Mouse (Mus musculus): ENCODE data around the gene Slfn14. TPM values are rescaled to one million over a fixed set of nuclear protein-coding genes. Genes with fewer than 3 reads are reported as not detected.

The Slfn14 gene
- polyA plus RNA-seq, 1 experiment from 2014 or later: 0.47 TPM

DNA sequence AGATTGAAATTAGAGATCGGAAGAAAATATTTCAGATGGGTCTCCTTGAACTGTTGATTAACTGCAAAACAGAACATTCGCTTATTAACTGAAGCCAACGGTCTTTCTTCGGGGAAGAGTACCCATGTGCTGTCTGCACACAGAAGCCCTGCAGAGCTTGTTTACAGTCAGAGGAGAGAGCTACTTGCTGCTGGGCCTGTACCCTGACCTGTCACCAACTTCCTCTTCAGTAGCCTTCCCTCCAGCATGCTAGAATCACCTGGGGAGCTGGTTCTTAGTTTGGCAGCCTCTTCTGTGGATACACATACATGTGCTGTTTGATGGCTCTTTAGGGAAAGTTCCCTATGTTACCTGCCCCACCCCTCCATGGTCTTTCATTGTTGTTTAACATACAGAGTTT is 899 bp downstream of the Slfn14 start:
- no peak for TF ChIP-seq CTCF (IDR thresholded peaks at IDR 0.05; ENCODE audit: low read depth)
- no peaks in the 10 kb centered on the region for H3K27me3 ChIP-seq (ENCODE audit: insufficient read depth, low read length)
- H3K9ac ChIP-seq: no peak overlapping the region
- H3K4me2 ChIP-seq: no peak overlapping the region
- no peak for DNase-seq
- 91% methylated on average over 4 of the region's 4 CpGs for WGBS
- 0 out of 2 replicates have a peak overlapping the region, but pooled peaks have one; percentile 2 for H3K4me3 ChIP-seq (ENCODE audit: low read depth, low read length)
- H3K36me3 ChIP-seq (ENCODE audit: insufficient read depth): no peaks in the 10 kb centered on the region
- no peak for ATAC-seq (ENCODE audit: insufficient read depth)
- H3K9me3 ChIP-seq (ENCODE audit: low read depth, low read length): no peaks in the 10 kb centered on the region
- H3K27ac ChIP-seq (ENCODE audit: low read depth): no peak overlapping the region
- H3K4me1 ChIP-seq (ENCODE audit: insufficient read depth): no peaks in the 10 kb centered on the region

DNA sequence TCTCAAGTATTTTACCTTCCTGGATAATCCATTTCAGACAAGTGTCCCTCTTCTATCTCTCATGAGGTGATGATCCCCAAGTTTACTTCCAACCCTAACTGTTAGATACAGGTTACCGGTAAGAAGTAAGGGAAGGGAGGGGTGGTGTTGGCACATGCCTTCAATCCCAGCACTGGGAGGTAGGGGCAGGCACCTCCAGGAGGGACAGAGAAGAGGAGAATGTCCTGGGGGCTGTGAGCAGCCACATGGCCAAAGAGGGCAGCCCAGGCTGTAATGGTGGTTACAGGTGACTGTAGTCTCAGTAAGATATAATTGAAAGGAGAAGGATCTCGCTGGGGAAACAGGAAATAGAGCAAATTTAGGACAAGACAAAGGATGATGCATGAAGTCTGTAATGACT is 4.4 kb downstream of the Slfn14 start:
- TF ChIP-seq CTCF (IDR thresholded peaks at IDR 0.05; ENCODE audit: low read depth): no peak
- no peak overlapping the region for H3K4me3 ChIP-seq (ENCODE audit: low read depth, low read length)
- WGBS: 46% methylated on average over 2 of the region's 2 CpGs
- no peaks in the 10 kb centered on the region for H3K4me1 ChIP-seq (ENCODE audit: insufficient read depth)
- H3K9me3 ChIP-seq (ENCODE audit: low read depth, low read length): no peaks in the 10 kb centered on the region
- H3K36me3 ChIP-seq (ENCODE audit: insufficient read depth): no peaks in the 10 kb centered on the region
- no peak overlapping the region for H3K27ac ChIP-seq (ENCODE audit: low read depth)
- no peaks in the 10 kb centered on the region for H3K27me3 ChIP-seq (ENCODE audit: insufficient read depth, low read length)
- H3K4me2 ChIP-seq: no peak overlapping the region
- DNase-seq (no peak), ATAC-seq (ENCODE audit: insufficient read depth) (no peak)
- no peak overlapping the region for H3K9ac ChIP-seq

DNA sequence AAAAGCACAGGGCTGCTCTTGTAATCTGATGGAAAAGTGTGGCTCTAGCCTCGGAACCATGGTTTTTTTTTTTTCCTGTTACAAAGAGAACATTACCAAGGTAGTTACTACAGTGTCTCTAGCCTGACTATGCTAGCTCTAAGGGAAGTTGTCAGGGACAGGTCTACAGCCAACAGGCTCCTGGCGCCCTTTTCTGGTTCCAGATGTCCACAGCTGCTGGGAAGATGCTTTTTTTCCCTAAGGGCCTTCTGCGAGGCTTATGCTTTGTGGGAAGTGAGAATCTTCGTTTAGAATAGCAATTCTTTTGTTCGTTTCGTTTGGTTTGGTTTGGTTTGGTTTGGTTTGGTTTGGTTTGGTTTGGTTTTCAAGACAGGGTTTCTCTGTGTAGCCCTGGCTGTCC is 6.8 kb downstream of the Slfn14 start:
- TF ChIP-seq CTCF (IDR thresholded peaks at IDR 0.05; ENCODE audit: low read depth): no peak
- no peak overlapping the region for H3K9ac ChIP-seq
- 64% methylated on average over 6 of the region's 6 CpGs for WGBS
- no peaks in the 10 kb centered on the region for H3K36me3 ChIP-seq (ENCODE audit: insufficient read depth)
- no peak overlapping the region for H3K4me2 ChIP-seq
- ATAC-seq (ENCODE audit: insufficient read depth) (no peak), DNase-seq (no peak)
- H3K27me3 ChIP-seq (ENCODE audit: insufficient read depth, low read length): no peaks in the 10 kb centered on the region
- no peaks in the 10 kb centered on the region for H3K9me3 ChIP-seq (ENCODE audit: low read depth, low read length)
- H3K27ac ChIP-seq (ENCODE audit: low read depth): no peak overlapping the region
- no peak overlapping the region for H3K4me3 ChIP-seq (ENCODE audit: low read depth, low read length)
- H3K4me1 ChIP-seq (ENCODE audit: insufficient read depth): peaks cover 3% of the 10 kb centered on the region; the same call in 1 of the 2 replicates

DNA sequence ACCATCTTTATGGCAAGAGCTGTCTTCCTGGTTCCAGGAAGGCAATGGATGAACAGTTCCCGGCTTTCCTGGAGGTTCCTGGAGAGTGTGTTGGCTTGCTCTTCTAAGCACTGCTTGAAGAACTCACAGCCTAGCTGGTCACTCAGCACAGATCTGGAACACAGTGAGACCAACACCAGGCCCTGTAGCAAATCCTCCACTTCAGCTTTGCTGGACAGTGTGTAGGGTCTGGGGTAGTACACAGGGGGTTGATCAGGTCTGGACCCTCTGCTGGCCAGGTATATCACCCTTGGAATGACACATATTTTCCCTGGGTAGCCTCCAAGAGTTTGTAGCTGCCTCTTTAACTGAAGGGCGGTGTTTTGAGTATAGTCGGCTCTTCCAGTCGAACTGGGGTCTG is 7.5 kb downstream of the Slfn14 start:
- H3K27ac ChIP-seq (ENCODE audit: low read depth): no peak overlapping the region
- WGBS: 76% methylated on average over 4 of the region's 4 CpGs
- no peaks in the 10 kb centered on the region for H3K36me3 ChIP-seq (ENCODE audit: insufficient read depth)
- ATAC-seq (ENCODE audit: insufficient read depth) (no peak), DNase-seq (no peak)
- H3K4me3 ChIP-seq (ENCODE audit: low read depth, low read length): no peak overlapping the region
- no peak for TF ChIP-seq CTCF (IDR thresholded peaks at IDR 0.05; ENCODE audit: low read depth)
- no peaks in the 10 kb centered on the region for H3K27me3 ChIP-seq (ENCODE audit: insufficient read depth, low read length)
- H3K9ac ChIP-seq: no peak overlapping the region
- no peaks in the 10 kb centered on the region for H3K9me3 ChIP-seq (ENCODE audit: low read depth, low read length)
- H3K4me2 ChIP-seq: no peak overlapping the region
- peaks cover 3% of the 10 kb centered on the region; the same call in 1 of the 2 replicates for H3K4me1 ChIP-seq (ENCODE audit: insufficient read depth)

- TF ChIP-seq CTCF (IDR thresholded peaks at IDR 0.05; ENCODE audit: low read depth): no peak
- no peaks in the 10 kb centered on the region for H3K27me3 ChIP-seq (ENCODE audit: insufficient read depth, low read length)
- H3K36me3 ChIP-seq (ENCODE audit: insufficient read depth): no peaks in the 10 kb centered on the region
- H3K9me3 ChIP-seq (ENCODE audit: low read depth, low read length): no peaks in the 10 kb centered on the region
- no peak overlapping the region; the same call in 1 of the 2 replicates for H3K4me2 ChIP-seq
- no peak for ATAC-seq (ENCODE audit: insufficient read depth)
- 28% methylated on average over 7 of the region's 7 CpGs for WGBS
- H3K27ac ChIP-seq (ENCODE audit: low read depth): no peak overlapping the region
- DNase-seq: peak; percentile 73
- no peak overlapping the region for H3K9ac ChIP-seq
- H3K4me3 ChIP-seq (ENCODE audit: low read depth, low read length): no peak overlapping the region
- peaks cover 3% of the 10 kb centered on the region; the same call in 1 of the 2 replicates for H3K4me1 ChIP-seq (ENCODE audit: insufficient read depth)
These were observed 10.3 kb downstream of the Slfn14 start for GRCm38 (mm10) chr11:83276251-83276650.

DNA sequence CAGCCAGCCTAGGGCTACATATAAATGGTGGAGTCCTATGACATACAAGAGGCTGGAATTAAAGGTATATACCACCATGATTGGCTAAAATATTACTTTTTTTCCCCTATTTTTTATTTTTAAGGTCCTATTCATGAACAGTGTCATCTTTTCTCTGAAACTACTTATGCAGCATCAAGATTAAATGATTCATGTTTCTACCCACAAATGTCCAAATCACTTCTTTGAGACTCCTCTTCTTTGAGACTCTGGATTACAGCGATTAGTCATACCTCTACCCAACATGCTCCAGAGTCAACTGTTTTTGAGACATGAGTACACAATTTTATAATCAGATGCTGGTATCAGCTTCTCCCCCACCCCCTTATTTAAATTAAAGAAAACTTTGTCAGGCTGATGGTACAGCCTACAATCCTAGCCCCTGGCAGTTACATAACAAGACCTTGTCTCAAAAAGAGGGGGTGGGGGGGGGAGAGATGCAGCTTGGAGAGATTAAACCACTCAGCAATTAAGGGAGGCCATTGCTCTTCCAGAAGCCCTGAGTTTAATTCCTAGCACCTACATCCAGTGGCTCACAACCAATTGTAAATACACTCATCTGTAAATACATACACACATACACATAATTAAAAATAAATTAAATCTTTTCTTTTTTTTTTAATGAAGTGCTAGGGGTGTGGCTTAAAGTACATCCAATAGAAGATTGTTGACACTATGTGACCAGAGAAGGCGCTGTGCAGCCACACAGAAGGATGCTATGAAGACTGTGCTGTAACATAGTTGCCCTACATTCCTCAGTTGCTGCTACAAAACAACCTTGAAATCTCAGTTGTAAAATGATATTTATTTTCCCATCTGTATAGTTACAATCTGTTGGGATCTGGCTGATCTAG is 14.3 kb downstream of the Slfn14 start:
- H3K4me1 ChIP-seq (ENCODE audit: insufficient read depth): peaks cover 3% of the 10 kb centered on the region; the same call in 1 of the 2 replicates
- no peak overlapping the region for H3K4me2 ChIP-seq
- H3K36me3 ChIP-seq (ENCODE audit: insufficient read depth): no peaks in the 10 kb centered on the region
- no peak overlapping the region for H3K9ac ChIP-seq
- H3K27me3 ChIP-seq (ENCODE audit: insufficient read depth, low read length): no peaks in the 10 kb centered on the region
- H3K27ac ChIP-seq (ENCODE audit: low read depth): peak overlapping the region; percentile 36; the same call in 1 of the 2 replicates
- TF ChIP-seq CTCF (IDR thresholded peaks at IDR 0.05; ENCODE audit: low read depth): peak; percentile 31; the same call in 1 of the 2 replicates
- peak; percentile 37 for DNase-seq
- H3K9me3 ChIP-seq (ENCODE audit: low read depth, low read length): no peaks in the 10 kb centered on the region
- WGBS: 15% methylated on average over 2 of the region's 2 CpGs
- no peak overlapping the region for H3K4me3 ChIP-seq (ENCODE audit: low read depth, low read length)
- 0 out of 2 replicates have a peak, but pooled peaks have one; percentile 2 for ATAC-seq (ENCODE audit: insufficient read depth)

Measured in lung, embryonic 14.5 days (tissue).